Mouse (Mus musculus): ENCODE results near the gene Ap5m1.

DNA sequence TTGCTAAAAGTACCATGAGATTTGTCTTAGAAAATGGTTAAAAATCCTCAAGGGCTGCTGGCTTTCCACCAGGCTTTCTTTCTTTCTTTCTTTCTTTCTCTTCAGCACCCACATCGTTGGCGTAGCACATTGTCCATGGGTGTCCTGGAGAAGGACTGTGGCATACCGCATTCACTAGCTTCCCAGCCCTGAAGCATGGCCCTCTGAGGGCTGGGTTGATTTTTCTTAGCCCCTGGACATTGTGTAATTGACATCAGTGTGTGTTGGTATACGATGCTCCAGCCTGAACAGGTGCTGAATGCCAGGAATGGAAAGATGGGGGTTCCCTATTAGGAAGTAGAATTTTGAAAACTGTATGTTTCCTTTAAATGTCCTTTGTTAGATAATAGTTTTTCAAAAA, 25.4 kb downstream of the Ap5m1 start:
- TF ChIP-seq TBP (IDR thresholded peaks at IDR 0.05; ENCODE audit: low read depth, low read length) (no peak), CTCF (IDR thresholded peaks at IDR 0.05 in 2 of 3, conservative IDR thresholded peaks at IDR 0.05 in 1 of 3; ENCODE audit: control insufficient read depth in 1 of 3, insufficient read depth in 1 of 3, low read depth in 2 of 3, low read length in 3 of 3, poor library complexity in 1 of 3, severe bottlenecking in 1 of 3) (no peak), HCFC1 (IDR thresholded peaks at IDR 0.05; ENCODE audit: low read depth, low read length) (no peak)
